Mouse (Mus musculus) MEL (cell line): ENCODE data around the gene Lgals7. TPM values are rescaled to one million over a fixed set of nuclear protein-coding genes. Genes with fewer than 3 reads are reported as not detected.
A peak's percentile ranks its signal among the peaks of the same experiment; 100 is the strongest.

Source experiments
- DNase-seq: peaks from one replicate; pipeline ENCODE4 v3.0.0; 2011; ENCODE audit warnings: low read depth, low spot score
- H3K27ac ChIP-seq: 2 replicates; pipeline ENCODE4 v1.5.1; 2012; ENCODE audit warnings: low read depth, mild to moderate bottlenecking, control low read depth, low read length, moderate library complexity; ENCODE audit not compliant: control insufficient read depth
- H3K27me3 ChIP-seq, 2 experiments: fragments of 150-350 bp in 1 of 2; sonication (generic) in 1 of 2; 2 replicates each; pipeline ENCODE4 v1.6.1; 2012; ENCODE audit warnings: low read length in 2 of 2, mild to moderate bottlenecking in 2 of 2, improper control_type of control experiment in 1 of 2, moderate library complexity in 1 of 2; ENCODE audit not compliant: insufficient read depth in 2 of 2, control insufficient read depth in 1 of 2
- H3K36me3 ChIP-seq, 2 experiments: 2 replicates each; pipeline ENCODE4 v1.6.1; 2012 to 2014; ENCODE audit warnings: low read length in 2 of 2, improper control_type of control experiment in 1 of 2, inconsistent platforms in 1 of 2, mild to moderate bottlenecking in 1 of 2; ENCODE audit not compliant: insufficient read depth in 2 of 2, control insufficient read depth in 1 of 2
- H3K4me1 ChIP-seq, 2 experiments: fragments of 150-350 bp in 1 of 2; sonication (generic) in 1 of 2; 2 replicates each; pipeline ENCODE4 v1.6.1; 2012; ENCODE audit warnings: low read length in 2 of 2, improper control_type of control experiment in 1 of 2, mild to moderate bottlenecking in 1 of 2; ENCODE audit not compliant: insufficient read depth in 2 of 2, control insufficient read depth in 1 of 2
- H3K4me3 ChIP-seq, 2 experiments: fragments of 150-350 bp in 1 of 2; sonication (generic) in 1 of 2; 2 replicates each; pipeline ENCODE4 v1.5.1; 2012; ENCODE audit warnings: low read depth in 2 of 2, low read length in 2 of 2, mild to moderate bottlenecking in 2 of 2, moderate library complexity in 2 of 2, control low read depth in 1 of 2, improper control_type of control experiment in 1 of 2; ENCODE audit not compliant: control insufficient read depth in 1 of 2, insufficient read depth in 1 of 2
- H3K79me2 ChIP-seq: 2 replicates; pipeline ENCODE4 v1.6.1; 2012; ENCODE audit warnings: mild to moderate bottlenecking, low read length, moderate library complexity; ENCODE audit not compliant: control insufficient read depth, poor library complexity, insufficient read depth
- H3K9ac ChIP-seq: 2 replicates; pipeline ENCODE4 v1.6.1; 2012; ENCODE audit warnings: low read depth, mild to moderate bottlenecking, control low read depth, low read length, moderate library complexity; ENCODE audit not compliant: control insufficient read depth, poor library complexity, severe bottlenecking
- H3K9me3 ChIP-seq: fragments of 150-350 bp; sonication (generic); replicated peaks from 2 replicates; pipeline ENCODE4 v1.6.1; 2012; ENCODE audit warnings: mild to moderate bottlenecking, low read length, improper control_type of control experiment, moderate library complexity; ENCODE audit not compliant: insufficient read depth
- BHLHE40 ChIP-seq: IDR thresholded peaks from 2 replicates; pipeline ENCODE4 v1.6.1; 2012; ENCODE audit warnings: low read depth, mild to moderate bottlenecking, inconsistent platforms, low read length, improper control_type of control experiment, borderline replicate concordance
- CHD1 ChIP-seq: IDR thresholded peaks from 2 replicates; pipeline ENCODE4 v1.6.1; 2012; ENCODE audit warnings: low read depth, mild to moderate bottlenecking, inconsistent platforms, low read length, improper control_type of control experiment
- CHD2 ChIP-seq: IDR thresholded peaks from 2 replicates; pipeline ENCODE4 v1.6.1; 2011; ENCODE audit warnings: low read length, improper control_type of control experiment
- CTCF ChIP-seq, 3 experiments: IDR thresholded peaks in 2 of 3; conservative IDR thresholded peaks in 1 of 3; 2 replicates each; pipeline ENCODE4 v1.5.1; 2011 to 2012; ENCODE audit warnings: low read length in 3 of 3, low read depth in 2 of 3, mild to moderate bottlenecking in 2 of 3, improper control_type of control experiment in 1 of 3, inconsistent platforms in 1 of 3, mixed read lengths in 1 of 3, moderate library complexity in 1 of 3; ENCODE audit not compliant: control insufficient read depth in 1 of 3, insufficient read depth in 1 of 3, poor library complexity in 1 of 3, severe bottlenecking in 1 of 3
- ETS1 ChIP-seq: IDR thresholded peaks from 2 replicates; pipeline ENCODE4 v1.6.1; 2012; ENCODE audit warnings: low read depth, mild to moderate bottlenecking, inconsistent platforms, low read length, improper control_type of control experiment, moderate library complexity
- GABPA ChIP-seq: IDR thresholded peaks from 2 replicates; pipeline ENCODE4 v1.6.1; 2012; ENCODE audit warnings: low read depth, mild to moderate bottlenecking, inconsistent platforms, low read length, improper control_type of control experiment, moderate library complexity
- GATA1 ChIP-seq: IDR thresholded peaks from 2 replicates; pipeline ENCODE4 v1.6.1; 2011; ENCODE audit warnings: low read depth, low read length, improper control_type of control experiment
- HCFC1 ChIP-seq: IDR thresholded peaks from 2 replicates; pipeline ENCODE4 v1.6.1; 2012; ENCODE audit warnings: low read depth, mild to moderate bottlenecking, inconsistent platforms, low read length, improper control_type of control experiment, moderate library complexity
- KAT2A ChIP-seq: conservative IDR thresholded peaks from 2 replicates; pipeline ENCODE4 v1.6.1; 2012; ENCODE audit warnings: low read depth, low read length, improper control_type of control experiment, inconsistent platforms
- NRF1 ChIP-seq: IDR thresholded peaks from 2 replicates; pipeline ENCODE4 v1.6.1; 2014; ENCODE audit warnings: low read depth, mild to moderate bottlenecking, inconsistent platforms, low read length, improper control_type of control experiment, moderate library complexity; ENCODE audit not compliant: poor library complexity, insufficient read depth, severe bottlenecking
- POLR2AphosphoS2 ChIP-seq: IDR thresholded peaks from 2 replicates; pipeline ENCODE4 v1.6.1; 2011; ENCODE audit warnings: low read length, improper control_type of control experiment
- RAD21 ChIP-seq: IDR thresholded peaks from 2 replicates; pipeline ENCODE4 v1.6.1; 2011; ENCODE audit warnings: mild to moderate bottlenecking, low read depth, low read length, improper control_type of control experiment
- SIN3A ChIP-seq: IDR thresholded peaks from 2 replicates; pipeline ENCODE4 v1.6.1; 2012; ENCODE audit warnings: low read length, improper control_type of control experiment, inconsistent platforms
- SMC3 ChIP-seq: IDR thresholded peaks from 2 replicates; pipeline ENCODE4 v1.6.1; 2011; ENCODE audit warnings: low read depth, low read length, improper control_type of control experiment
- TBP ChIP-seq: IDR thresholded peaks from 2 replicates; pipeline ENCODE4 v1.8.0; 2011; ENCODE audit warnings: low read depth, low read length, improper control_type of control experiment
- USF1 ChIP-seq: IDR thresholded peaks from 2 replicates; pipeline ENCODE4 v1.6.1; 2014; ENCODE audit warnings: low read depth, mild to moderate bottlenecking, inconsistent platforms, low read length, improper control_type of control experiment, moderate library complexity
- ZC3H11A ChIP-seq: IDR thresholded peaks from 2 replicates; pipeline ENCODE4 v1.6.1; 2012; ENCODE audit warnings: low read depth, mild to moderate bottlenecking, inconsistent platforms, low read length, improper control_type of control experiment
- polyA plus RNA-seq, 2 experiments: library from polyadenylated mRNA; stranded (reverse) in 1 of 2; unstranded in 1 of 2; fragments of >175 nt in 1 of 2; fragments of >200 nt in 1 of 2; gene quantifications; 2 replicates each; pipeline versions ENCODE4 v1.2.1 to v1.2.4; 2012; ENCODE audit warnings: low replicate concordance in 2 of 2, low read depth in 1 of 2; ENCODE audit not compliant: insufficient read length in 2 of 2, insufficient read depth in 1 of 2, missing spikeins in 1 of 2
- total RNA-seq: library from RNA; depleted of rRNA; stranded (reverse); fragments of 300-350 nt; gene quantifications from 2 replicates; pipeline ENCODE4 v1.2.3, GENCODE M21; 2012

Lgals7 gene
- total and polyA plus RNA-seq, 3 experiments: 27.7 to 138 TPM; not detected in 1

- H3K4me3 ChIP-seq: no peak overlapping the region
- DNase-seq: no peak
- H3K36me3 ChIP-seq: peaks cover 0 to 5% of the 10 kb centered on the region in 2 experiments; a peak in 1 of 4 replicates
- no peaks in the 10 kb centered on the region for H3K4me1 ChIP-seq
- H3K9me3 ChIP-seq: no peaks in the 10 kb centered on the region
- H3K79me2 ChIP-seq: no peaks in the 10 kb centered on the region
- TF ChIP-seq CHD2: no peak
- H3K27ac ChIP-seq: no peak overlapping the region
- no peak overlapping the region for H3K9ac ChIP-seq
- no peaks in the 10 kb centered on the region for H3K27me3 ChIP-seq
These were observed 28.9 kb downstream of the Lgals7 start for GRCm38 (mm10) chr7:28892601-28893000.

- Histone ChIP-seq H3K27me3 (no peaks in the 10 kb centered on the region), H3K36me3 (peaks cover 0 to 7% of the 10 kb centered on the region in 2 experiments; a peak in 1 of 4 replicates), H3K9me3 (no peaks in the 10 kb centered on the region), H3K4me3 (no peak overlapping the region), H3K27ac (no peak overlapping the region), H3K79me2 (no peaks in the 10 kb centered on the region), H3K9ac (no peak overlapping the region), H3K4me1 (no peaks in the 10 kb centered on the region)
- peak; percentile 52 for DNase-seq
- TF ChIP-seq SIN3A (no peak), POLR2AphosphoS2 (no peak), KAT2A (no peak), SMC3 (peak; percentile 73), CHD1 (no peak), BHLHE40 (no peak), CTCF (IDR thresholded peaks at IDR 0.05 in 2 of 3, conservative IDR thresholded peaks at IDR 0.05 in 1 of 3; ENCODE audit: control insufficient read depth in 1 of 3, insufficient read depth in 1 of 3, low read depth in 2 of 3, low read length in 3 of 3, poor library complexity in 1 of 3, severe bottlenecking in 1 of 3) (peak; percentile 17 to 72 (median 69); a peak in 5 of 6 replicates), GABPA (no peak), USF1 (no peak), ZC3H11A (peak; percentile 50), GATA1 (no peak), CHD2 (no peak), ETS1 (no peak), HCFC1 (no peak), NRF1 (no peak), RAD21 (peak; percentile 54), TBP (no peak)
These were observed 30.1 kb downstream of the Lgals7 start for GRCm38 (mm10) chr7:28893643-28894265.
